Mouse (Mus musculus) cerebellum, postnatal 14 days (tissue): ENCODE data around the gene Naaladl1.
"Not testable (repeated sequence)": the region's sequence is repeated elsewhere in the genome, so short reads cannot be mapped to it uniquely, and the experiment has no call there.

Experiments
- DNase-seq, 2 experiments: peaks; one replicate each; pipeline ENCODE4 v3.0.0; 2021; ENCODE audit warnings: mixed read lengths in 2 of 2

Naaladl1 gene

DNA sequence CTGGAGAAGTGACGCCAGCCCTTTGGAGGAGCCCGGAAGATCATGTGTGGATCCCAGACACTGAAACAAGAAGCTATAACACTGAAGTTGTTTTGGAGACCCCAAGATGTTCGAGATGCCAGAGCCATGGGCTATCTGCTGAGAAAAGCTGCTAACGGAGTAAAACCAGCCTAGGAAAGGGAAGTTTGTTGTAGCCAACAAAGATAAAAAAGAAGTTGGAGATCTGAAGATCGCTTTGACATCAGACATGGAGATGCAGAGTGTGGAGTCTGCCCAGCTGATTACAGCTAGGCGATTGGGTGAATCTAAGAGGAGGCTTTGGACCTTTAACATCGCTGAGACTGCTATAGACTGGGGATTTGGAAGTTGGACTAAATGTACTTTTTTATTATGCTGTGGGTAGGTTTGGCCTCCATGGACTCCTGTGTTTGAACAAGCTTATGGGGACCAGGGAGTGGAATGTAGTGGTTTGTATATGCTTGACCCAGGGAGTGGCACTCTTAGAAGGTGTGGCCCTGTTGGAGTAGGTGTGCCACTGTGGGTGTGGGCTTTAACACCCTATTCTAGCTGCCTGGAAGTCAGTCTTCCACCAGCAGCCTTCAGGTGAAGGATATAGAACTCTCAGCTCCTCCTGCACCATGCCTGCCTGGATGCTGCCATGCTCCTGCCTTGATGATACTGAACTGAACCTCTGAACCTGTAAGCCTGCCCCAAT lies 25.0 kb downstream of the Naaladl1 start:
- DNase-seq, result not testable (repeated sequence)

DNA sequence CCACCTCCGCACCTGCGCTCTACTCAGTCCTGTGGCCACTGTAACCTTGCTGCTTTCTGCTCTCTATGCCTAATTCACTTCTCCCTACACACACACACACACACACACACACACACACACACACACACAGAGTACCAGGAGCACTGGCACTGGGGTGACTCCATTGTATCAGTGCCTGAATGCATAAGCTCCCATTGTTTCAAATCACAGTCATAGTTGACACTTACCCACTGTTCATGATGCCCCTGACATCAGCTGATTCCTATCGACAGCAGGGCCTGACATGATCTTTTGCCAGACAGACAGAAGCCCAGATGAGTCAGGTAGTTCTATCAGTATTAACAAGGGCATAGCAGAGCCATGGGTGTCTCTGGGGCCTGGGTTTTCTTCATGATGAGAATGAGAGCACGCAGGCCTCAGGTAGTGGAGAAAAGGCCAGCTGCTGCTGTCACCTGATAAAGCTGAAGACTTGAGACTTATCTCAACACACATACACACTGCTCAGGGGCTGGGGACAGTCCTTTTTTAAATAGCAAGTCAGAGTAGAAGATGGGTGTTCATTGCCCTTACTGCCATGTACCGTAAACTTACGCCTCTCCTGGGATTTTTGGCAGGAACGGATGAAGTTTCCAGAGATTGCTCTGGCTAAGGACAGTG lies 26.7 kb downstream of the Naaladl1 start:
- no peak for DNase-seq

DNA sequence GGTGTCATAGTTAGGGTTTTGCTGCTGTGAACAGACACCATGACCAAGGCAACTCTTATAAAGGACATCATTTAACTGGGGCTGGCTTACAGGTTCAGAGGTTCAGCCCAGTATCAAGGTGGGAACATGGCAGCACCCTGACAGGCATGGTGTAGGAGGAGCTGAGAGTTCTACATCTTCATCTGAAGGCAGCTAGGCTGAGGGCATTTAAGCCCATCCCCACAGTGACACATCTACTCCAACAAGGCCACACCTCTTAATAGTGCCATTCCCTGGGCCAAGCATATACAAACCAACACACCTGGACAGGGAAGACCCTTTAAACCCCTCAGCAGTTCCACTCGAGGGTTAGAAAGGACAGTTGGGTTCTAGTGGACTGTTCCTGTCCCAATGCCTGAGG lies 27.6 kb downstream of the Naaladl1 start:
- not testable (repeated sequence) for DNase-seq

DNA sequence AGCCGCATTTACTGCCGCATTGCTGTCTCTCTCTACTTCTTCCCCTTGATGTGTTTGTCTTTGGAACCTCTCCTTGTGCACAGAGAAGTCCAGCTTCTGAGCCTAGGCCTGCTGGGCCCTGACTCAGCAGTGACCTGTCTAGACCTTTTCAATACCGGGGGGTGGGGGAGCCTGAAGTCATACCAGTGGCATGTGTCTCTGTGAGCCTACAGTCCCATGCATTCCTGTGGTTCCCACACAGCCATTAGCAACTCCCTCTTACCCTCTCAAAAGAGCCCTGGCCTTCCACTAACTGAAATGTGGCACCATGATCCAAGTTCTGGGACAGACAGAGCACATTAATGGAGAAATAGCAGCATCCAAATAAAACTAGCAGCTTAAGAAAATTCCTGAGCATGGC lies 30.8 kb downstream of the Naaladl1 start:
- DNase-seq, result no peak

DNA sequence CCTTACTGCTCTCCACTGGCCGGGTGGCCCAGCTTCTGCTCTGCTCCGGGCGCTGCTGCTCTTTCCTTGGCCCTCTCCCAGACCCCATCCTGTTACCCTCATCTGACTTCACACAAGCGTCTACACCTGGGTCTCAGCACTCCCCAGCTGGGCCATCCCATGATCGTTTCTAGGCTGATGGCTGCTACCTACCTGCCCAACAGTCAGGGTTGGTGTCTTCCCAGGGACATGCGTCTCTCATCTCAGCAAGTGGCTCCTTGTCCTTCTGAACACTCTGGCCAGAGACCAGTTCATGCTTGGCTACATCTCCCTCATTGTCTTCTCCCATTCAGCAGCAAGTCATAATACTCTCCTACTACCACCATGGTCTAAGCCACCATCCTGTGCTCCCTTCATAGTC lies 34.1 kb downstream of the Naaladl1 start:
- peak; percentile 52 to 64 for DNase-seq

DNA sequence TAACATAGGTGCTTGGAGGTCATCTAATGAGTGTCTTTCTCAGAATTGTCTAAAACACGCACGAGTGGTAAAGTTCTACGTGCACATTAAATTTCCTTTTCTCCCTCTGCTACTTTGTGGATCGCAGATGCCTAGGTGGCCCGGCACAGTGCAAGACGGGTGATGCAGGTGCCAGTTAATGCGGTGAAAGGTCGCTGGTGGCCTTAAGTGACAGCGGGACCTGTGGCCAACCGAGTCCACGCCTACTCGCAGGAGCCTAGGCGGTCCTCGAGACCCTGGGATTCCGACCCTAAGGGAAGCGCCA lies 34.7 kb downstream of the Naaladl1 start:
- DNase-seq, result no peak

DNA sequence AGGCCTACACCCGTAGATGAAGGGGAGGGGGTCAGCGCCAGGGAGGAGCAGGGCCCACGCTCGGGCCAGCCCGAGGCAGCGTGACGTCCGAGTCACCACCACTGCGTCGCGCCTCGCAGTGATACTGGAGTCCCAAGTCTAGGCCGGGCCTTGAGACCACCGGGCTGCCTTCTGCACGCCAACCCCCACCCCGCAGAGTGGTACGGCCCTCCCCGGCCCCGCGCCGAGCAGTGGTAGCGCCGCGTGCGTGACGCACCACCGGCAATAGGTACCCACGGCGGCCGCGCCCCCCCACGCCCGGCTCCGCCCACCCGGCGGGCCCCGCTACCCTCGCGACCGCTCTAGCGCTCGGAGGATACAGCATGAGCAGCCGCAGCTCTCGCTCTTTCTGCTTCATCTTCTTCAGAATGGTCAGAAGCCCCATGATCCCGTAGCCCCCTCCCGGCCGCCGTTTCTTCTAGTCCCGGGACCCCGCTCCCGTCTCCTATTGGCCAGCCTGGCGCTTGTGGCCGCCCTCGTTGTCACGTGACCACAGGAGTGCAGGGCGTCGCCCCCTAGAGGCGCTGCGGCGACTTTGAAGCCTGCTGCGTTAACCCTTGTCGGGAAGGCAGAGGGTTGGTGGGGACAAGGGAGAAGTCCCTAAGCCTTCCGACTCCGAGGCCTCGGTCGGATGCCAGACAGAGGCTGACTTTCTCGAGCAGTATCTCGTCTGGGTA lies 35.3 kb downstream of the Naaladl1 start, which contains the start of gene Batf2:
TSS of gene Batf2 (plus strand) at position 306 of the 716 bp plus-strand sequence.
- peak; percentile 95 for DNase-seq

DNA sequence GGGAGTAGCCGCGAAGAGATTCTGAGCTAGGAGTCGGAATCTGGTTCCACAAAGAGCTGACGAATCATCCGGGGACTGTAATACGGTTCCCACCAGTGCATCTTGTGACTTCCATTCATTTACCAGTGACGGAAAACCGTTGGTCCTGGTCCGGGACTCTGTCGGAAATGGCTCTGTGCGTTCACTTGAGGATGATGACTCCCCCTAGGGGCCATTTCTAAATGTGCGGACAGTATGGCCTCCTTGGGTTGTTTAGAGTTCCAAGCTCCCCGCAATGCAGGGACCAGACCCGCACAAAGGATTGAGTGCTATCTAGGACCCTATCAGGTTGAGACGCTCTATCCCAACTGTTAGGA lies 35.8 kb downstream of the Naaladl1 start, which contains the start of gene Arl2:
TSS of gene Arl2 (minus strand) at position 155 of the 356 bp plus-strand sequence.
- peak; percentile 90 to 91 for DNase-seq

DNA sequence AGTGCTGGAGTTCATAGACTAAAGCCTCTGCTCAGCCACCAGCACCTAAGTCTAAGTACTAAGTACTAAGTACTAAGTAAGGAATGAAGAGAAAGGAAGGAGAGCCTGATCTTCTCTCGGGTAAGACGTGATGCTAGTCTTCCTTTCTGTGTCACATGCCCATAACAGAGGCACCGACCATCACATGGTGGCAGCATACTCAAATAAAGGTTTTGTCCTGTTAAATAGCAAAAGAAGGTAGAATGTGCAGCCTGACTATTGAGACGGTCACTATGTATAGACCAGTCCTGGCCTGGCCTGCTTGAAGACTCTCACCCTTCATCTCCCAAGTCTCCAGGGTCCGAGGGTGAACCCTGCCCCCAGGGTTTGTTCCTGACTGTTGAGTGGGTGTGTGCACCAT lies 39.3 kb downstream of the Naaladl1 start:
- no peak for DNase-seq

DNA sequence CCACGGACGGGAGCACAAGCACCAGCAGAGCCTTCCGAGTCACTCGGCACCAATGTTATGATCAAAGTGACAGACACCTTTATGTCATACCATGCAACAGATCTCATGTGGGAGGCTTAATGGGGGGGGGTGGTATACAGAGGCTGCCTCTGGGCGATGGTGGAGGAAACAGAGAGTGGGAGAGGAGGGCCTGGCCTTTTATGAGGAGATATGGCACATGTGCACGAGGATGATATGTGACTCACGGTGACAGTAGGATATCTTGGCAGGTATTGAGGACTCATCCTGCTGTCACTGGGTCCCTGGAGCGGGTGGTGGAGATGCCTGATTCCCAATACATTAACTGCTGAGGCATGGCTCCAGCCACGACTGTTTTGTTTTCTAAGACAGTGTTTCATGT lies 49.6 kb downstream of the Naaladl1 start:
- DNase-seq, result no peak

DNA sequence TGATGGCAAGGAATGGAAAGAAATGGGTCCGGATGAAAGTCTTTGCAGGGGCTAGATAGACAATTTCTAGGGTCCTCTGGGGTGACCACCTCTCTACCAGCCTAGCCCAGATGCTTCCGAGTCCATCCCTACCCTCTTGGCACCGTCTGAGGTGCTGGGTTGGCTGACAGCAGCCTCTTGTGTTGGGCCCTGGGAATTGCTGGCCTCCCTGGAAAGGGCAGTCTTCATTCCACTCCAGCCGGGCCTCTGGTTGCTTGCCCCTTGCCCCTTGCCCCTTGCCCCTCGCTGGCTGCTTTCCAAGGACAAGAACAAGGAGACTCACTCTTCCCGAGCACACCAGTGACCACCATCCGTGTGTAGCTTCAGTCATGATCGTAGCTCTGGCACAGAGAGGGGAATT lies 50.8 kb downstream of the Naaladl1 start:
- no peak for DNase-seq

DNA sequence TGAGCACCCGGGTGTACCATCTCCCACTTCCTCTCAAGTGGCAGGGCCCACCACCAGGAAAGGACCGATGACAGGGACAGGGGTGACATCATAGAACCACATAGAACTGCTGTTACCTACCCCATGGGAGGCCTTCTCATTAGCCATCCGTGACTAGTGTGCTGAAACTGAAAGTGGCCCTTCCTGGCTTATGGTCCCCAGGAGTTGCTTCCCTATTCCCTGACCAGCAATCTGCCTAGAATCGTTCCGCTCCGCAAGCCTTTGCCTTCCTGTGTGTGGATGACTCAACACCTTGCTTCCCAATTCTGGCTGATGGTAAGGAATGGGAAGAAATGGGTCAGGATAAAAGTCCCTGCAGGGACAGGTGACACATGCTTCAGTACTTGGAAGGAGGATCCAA lies 51.6 kb downstream of the Naaladl1 start:
- DNase-seq, result peak; percentile 32 to 33

DNA sequence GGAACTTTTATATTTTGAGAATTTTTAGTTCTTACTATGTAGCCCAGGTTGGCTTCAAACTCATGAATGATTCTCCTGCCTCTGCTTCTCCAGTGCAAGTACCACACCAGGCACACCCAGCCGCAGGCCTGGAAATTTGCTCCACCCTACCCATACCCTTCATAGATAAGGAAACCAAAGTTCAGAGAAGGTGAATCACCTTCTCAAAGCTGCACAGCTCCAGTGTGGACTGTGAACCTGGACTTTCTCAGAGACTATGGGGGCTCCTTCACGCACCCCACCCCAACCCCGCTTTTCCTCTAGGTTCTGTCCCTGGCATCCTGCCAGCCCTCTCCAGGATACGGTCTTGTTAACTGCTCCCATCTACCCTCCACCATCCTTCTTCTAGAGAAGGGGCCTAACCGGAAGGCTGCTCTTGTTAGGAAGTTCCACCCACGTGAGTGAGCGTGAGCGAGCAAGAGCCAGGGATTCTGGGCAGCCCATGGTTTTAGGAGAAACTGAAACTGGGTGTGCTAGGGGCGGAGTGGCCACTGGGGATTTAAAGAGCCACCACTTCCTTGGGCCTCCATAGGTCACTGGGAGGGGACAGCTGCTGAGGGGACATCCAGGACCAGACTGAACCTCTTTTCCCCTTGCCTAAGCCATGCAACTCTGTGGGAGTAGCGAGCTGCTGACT lies 58.4 kb downstream of the Naaladl1 start:
- DNase-seq, result no peak
